Mouse (Mus musculus) megakaryocyte, embryonic 14.5 days (primary cell): Measurements from ENCODE around the gene Cip2a. TPM values are rescaled to one million over a fixed set of nuclear protein-coding genes. Genes with fewer than 3 reads are reported as not detected.

Source experiments
- H3K27me3 ChIP-seq: replicated peaks from 2 replicates; pipeline ENCODE3; 2012; ENCODE audit warnings: inconsistent platforms
- H3K36me3 ChIP-seq: replicated peaks from 2 replicates; pipeline ENCODE3; 2012; ENCODE audit warnings: low read length, inconsistent platforms, mixed read lengths
- H3K4me1 ChIP-seq: 2 replicates; pipeline ENCODE4 v1.6.1; 2012; ENCODE audit warnings: inconsistent platforms
- H3K4me3 ChIP-seq: replicated peaks from 2 replicates; pipeline ENCODE3; 2012; ENCODE audit warnings: moderate library complexity, mild to moderate bottlenecking, inconsistent platforms
- H3K9me3 ChIP-seq: 2 replicates; pipeline ENCODE4 v1.6.1; 2012; ENCODE audit warnings: inconsistent platforms
- FLI1 ChIP-seq: IDR thresholded peaks from 2 replicates; pipeline ENCODE4 v1.6.1; 2012; ENCODE audit warnings: low read length, inconsistent platforms, mixed read lengths
- GATA1 ChIP-seq: IDR thresholded peaks from 3 replicates; pipeline ENCODE4 v1.6.1; 2012; ENCODE audit warnings: mixed read lengths, low read length, inconsistent platforms, borderline replicate concordance
- polyA plus RNA-seq: library from polyadenylated mRNA; stranded (reverse); fragments of >175 nt; gene quantifications from 2 replicates; pipeline ENCODE4 v1.2.3, GENCODE M21; 2012; ENCODE audit warnings: low replicate concordance; ENCODE audit not compliant: insufficient read depth

The Cip2a gene
- polyA plus RNA-seq, result 1.2 TPM in 1 of 2 replicates, not detected in the other

DNA sequence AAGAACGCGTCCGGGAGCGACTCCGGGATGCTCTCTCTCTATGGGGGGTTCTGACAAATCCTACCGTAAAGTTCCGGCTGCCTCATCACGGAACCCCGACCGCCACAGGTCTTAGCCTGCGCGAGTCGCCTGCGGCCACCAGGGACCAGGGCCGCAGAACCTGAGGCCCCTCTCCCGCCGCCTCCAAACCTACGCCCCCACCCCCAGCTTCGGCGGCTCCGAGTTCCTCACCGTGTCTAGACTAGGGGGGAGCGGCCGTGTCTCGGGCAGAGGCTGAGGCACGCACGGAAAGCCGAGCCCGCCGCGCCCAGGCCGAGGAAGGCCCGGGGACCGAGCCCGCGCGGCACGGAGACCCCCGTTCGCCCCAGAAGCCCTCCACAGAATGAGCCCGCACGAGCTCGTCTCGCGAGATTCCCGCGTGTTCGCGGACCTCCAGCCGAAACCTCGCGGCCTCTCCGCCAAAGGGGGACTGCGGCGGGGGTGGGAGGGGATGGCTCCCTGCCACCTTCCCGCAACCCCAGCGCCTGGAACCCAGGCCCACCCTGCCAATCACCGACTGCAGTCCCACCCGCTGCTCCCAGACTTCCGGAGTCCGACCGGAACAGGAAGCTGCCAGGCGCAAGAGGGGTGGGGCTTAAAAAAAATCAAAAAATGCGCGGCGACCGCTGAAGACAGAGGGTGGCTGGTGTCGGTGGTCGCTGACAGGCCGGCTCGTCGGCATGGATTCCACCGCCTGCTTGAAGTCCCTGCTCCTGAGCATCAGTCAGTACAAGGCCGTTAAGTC lies at the start of gene Cip2a, which contains the start of gene Dzip3:
TSS of gene Cip2a (plus strand) at position 627 of the 784 bp plus-strand sequence.
TSS of gene Dzip3 (minus strand) at position 607 of the 784 bp plus-strand sequence.
- no peaks in the 10 kb centered on the region for H3K9me3 ChIP-seq
- H3K27me3 ChIP-seq, result no peaks in the 10 kb centered on the region
- H3K4me3 ChIP-seq, result peak within 1 kb of the TSS; percentile 100
- H3K36me3 ChIP-seq, result peaks cover 16% of the 10 kb centered on the region
- peaks cover 35% of the 10 kb centered on the region for H3K4me1 ChIP-seq
- TF ChIP-seq FLI1, result peak; percentile 59; the same call in 1 of the 2 replicates
- no peak for TF ChIP-seq GATA1

- Histone ChIP-seq H3K27me3 (no peaks in the 10 kb centered on the region), H3K4me1 (peaks cover 3% of the 10 kb centered on the region; the same call in 1 of the 2 replicates), H3K36me3 (peaks cover 37% of the 10 kb centered on the region), H3K9me3 (no peaks in the 10 kb centered on the region), H3K4me3 (no peak overlapping the region)
- no peak for TF ChIP-seq FLI1
- no peak for TF ChIP-seq GATA1
Measured at GRCm38 (mm10) chr16:48972996-48973395, 21.0 kb upstream of the Cip2a start.

- Histone ChIP-seq H3K9me3 (no peaks in the 10 kb centered on the region), H3K4me1 (peaks cover 3% of the 10 kb centered on the region; the same call in 1 of the 2 replicates), H3K27me3 (no peaks in the 10 kb centered on the region), H3K36me3 (peaks cover 43% of the 10 kb centered on the region), H3K4me3 (no peak overlapping the region)
- TF ChIP-seq GATA1, result no peak
Measured at GRCm38 (mm10) chr16:48973548-48973947, 20.4 kb upstream of the Cip2a start.

GRCm38 (mm10) chr16:48979965-48980364 lies 14.0 kb upstream of the Cip2a start:
- H3K4me1 ChIP-seq, result peaks cover 3% of the 10 kb centered on the region; the same call in 1 of the 2 replicates
- TF ChIP-seq GATA1, result no peak
- no peak for TF ChIP-seq FLI1
- no peak overlapping the region for H3K4me3 ChIP-seq

DNA sequence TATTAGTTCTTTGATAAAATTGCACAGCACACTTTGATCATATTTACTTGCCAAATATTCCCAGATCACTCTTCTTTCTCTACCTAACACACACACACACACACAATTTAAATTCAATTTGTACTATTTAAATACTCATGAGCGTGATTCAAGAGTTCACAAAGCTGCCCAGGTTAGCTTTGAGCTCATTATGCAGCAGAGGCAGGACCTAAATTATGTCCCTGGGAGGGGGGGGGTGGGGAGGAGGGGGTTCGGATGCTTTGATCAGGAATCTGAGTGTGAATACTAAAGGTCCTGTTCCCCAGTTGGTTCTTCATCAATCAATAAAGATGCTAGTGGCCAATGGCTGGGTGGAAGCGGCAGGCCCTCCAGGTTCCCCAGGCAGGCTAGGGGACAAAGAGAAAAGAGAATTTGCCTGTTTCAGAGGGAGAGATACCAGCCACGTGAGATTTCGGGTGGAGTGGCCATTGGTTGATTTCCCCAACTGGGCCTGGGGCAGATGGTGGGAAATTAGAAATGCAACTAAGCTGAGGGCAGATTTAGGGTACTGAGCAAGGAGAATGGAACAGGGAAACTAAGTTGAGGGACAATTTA lies 8.9 kb upstream of the Cip2a start:
- TF ChIP-seq FLI1, result no peak
- no peak for TF ChIP-seq GATA1
- Histone ChIP-seq H3K36me3 (peaks cover 25% of the 10 kb centered on the region), H3K9me3 (no peaks in the 10 kb centered on the region), H3K27me3 (no peaks in the 10 kb centered on the region), H3K4me1 (peaks cover 38% of the 10 kb centered on the region), H3K4me3 (no peak overlapping the region)

More at GRCm38 (mm10) chr16:48979965-48980364, 14.0 kb upstream of the Cip2a start:
- H3K36me3 ChIP-seq, result peaks cover 51% of the 10 kb centered on the region
- H3K27me3 ChIP-seq, result no peaks in the 10 kb centered on the region
- no peaks in the 10 kb centered on the region for H3K9me3 ChIP-seq

DNA sequence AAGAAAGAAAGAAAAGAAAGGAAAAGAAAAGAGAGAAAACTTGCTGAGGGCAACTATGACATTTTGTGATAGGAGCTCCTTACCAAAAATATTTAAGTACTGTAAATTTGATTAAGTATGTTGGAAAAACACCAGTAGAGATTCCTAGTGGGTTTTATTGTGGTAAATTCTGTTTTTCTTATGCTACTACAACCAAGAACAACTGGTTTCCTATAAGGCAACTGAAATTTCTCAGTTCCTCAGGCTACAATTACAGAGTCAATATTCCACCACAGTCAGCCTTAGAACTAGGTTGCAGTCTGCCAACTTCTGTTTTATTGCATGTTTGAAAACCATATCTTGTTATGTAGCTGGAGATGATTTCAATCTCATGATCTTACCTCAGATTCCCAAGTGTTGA lies 4.3 kb upstream of the Cip2a start:
- peaks cover 48% of the 10 kb centered on the region for H3K4me1 ChIP-seq
- H3K27me3 ChIP-seq, result no peaks in the 10 kb centered on the region
- no peaks in the 10 kb centered on the region for H3K9me3 ChIP-seq
- no peak overlapping the region for H3K4me3 ChIP-seq
- peaks cover 13% of the 10 kb centered on the region for H3K36me3 ChIP-seq
- TF ChIP-seq GATA1 (no peak), FLI1 (no peak)

- H3K27me3 ChIP-seq, result no peaks in the 10 kb centered on the region
- H3K4me1 ChIP-seq, result peaks cover 36% of the 10 kb centered on the region
- H3K4me3 ChIP-seq, result peak overlapping the region; percentile 100
- H3K36me3 ChIP-seq, result peaks cover 13% of the 10 kb centered on the region
- TF ChIP-seq GATA1, result no peak
- TF ChIP-seq FLI1, result no peak
- H3K9me3 ChIP-seq, result no peaks in the 10 kb centered on the region
Measured at GRCm38 (mm10) chr16:48992437-48993230, 1.4 kb upstream of the Cip2a start.

GRCm38 (mm10) chr16:48993231-48993558 lies 790 bp upstream of the Cip2a start:
- Histone ChIP-seq H3K4me1 (peaks cover 35% of the 10 kb centered on the region), H3K36me3 (peaks cover 13% of the 10 kb centered on the region), H3K9me3 (no peaks in the 10 kb centered on the region), H3K4me3 (peak overlapping the region; percentile 100), H3K27me3 (no peaks in the 10 kb centered on the region)
- no peak for TF ChIP-seq GATA1
- no peak for TF ChIP-seq FLI1

- peaks cover 34% of the 10 kb centered on the region for H3K4me1 ChIP-seq
- H3K9me3 ChIP-seq, result no peaks in the 10 kb centered on the region
- peaks cover 22% of the 10 kb centered on the region for H3K36me3 ChIP-seq
- no peak for TF ChIP-seq FLI1
- TF ChIP-seq GATA1, result no peak
- H3K27me3 ChIP-seq, result no peaks in the 10 kb centered on the region
- H3K4me3 ChIP-seq, result peak overlapping the region; percentile 100
Measured at GRCm38 (mm10) chr16:48994343-48994693, 333 bp downstream of the Cip2a start.
